Mouse (Mus musculus): Measurements from ENCODE around the gene Strc.
A peak's percentile ranks its signal among the peaks of the same experiment; 100 is the strongest.

The Strc gene

GRCm38 (mm10) chr2:121354820-121355592 lies 32.0 kb downstream of the Strc start, which contains the start of gene Ppip5k1:
Ppip5k1 (minus strand) TSS chr2:121355396.
- DNase-seq (ENCODE audit: low spot score in 2 of 2), result peak; percentile 95 to 98

- no peak for DNase-seq (ENCODE audit: low spot score in 2 of 2)
These were observed 32.6 kb downstream of the Strc start for GRCm38 (mm10) chr2:121354378-121354777.

GRCm38 (mm10) chr2:121353156-121353555 lies 33.8 kb downstream of the Strc start:
- DNase-seq (ENCODE audit: low spot score in 2 of 2), result no peak

- DNase-seq (ENCODE audit: low spot score in 2 of 2), result no peak
These were observed 47.9 kb downstream of the Strc start for GRCm38 (mm10) chr2:121339057-121339456.

GRCm38 (mm10) chr2:121329492-121329891 lies 57.5 kb downstream of the Strc start:
- no peak for DNase-seq (ENCODE audit: low spot score in 2 of 2)

GRCm38 (mm10) chr2:121323693-121324470 lies 63.1 kb downstream of the Strc start:
- no peak for DNase-seq (ENCODE audit: low spot score in 2 of 2)

- DNase-seq (ENCODE audit: low spot score in 2 of 2), result no peak
These were observed 63.9 kb downstream of the Strc start for GRCm38 (mm10) chr2:121323041-121323440.

- no peak for DNase-seq (ENCODE audit: low spot score in 2 of 2)
These were observed 70.7 kb downstream of the Strc start for GRCm38 (mm10) chr2:121316278-121316677.

Data from frontal cortex, postnatal 10 days (tissue).